14 mouse cellular contexts compared by ENCODE assay signal in genomic region chr14:45648999-45649818, GRCm38 (mm10). TPM values are rescaled to one million over a fixed set of nuclear protein-coding genes. Genes with fewer than 3 reads are reported as not detected.
DNase-seq lines count a peak whose midpoint lies in the region; ATAC-seq and TF ChIP-seq lines count a peak whose summit lies in the region.
"Had no signal": no experiment of that assay in that cellular context is flagged by ENCODE, and none has a peak within 500 bp of the region (broad histone marks: within the 10 kb centered on the region; RNA-seq: fewer than 3 reads in every experiment).

No protein-coding gene starts in this region.

- TF ChIP-seq CTCF in forebrain, postnatal 0 days (IDR thresholded peaks at IDR 0.05; ENCODE audit: low read depth) = no peak
- TF ChIP-seq CTCF in midbrain, postnatal 0 days (IDR thresholded peaks at IDR 0.05) = no peak
- TF ChIP-seq CTCF in gastrocnemius, adult 2 months (IDR thresholded peaks at IDR 0.05) = no peak

- no peaks in the 10 kb centered on the region for H3K27me3 ChIP-seq in forebrain, embryonic 13.5 days
- no peaks in the 10 kb centered on the region for H3K27me3 ChIP-seq in forebrain, embryonic 10.5 days (ENCODE audit: poor library complexity, severe bottlenecking)
- no peaks in the 10 kb centered on the region for H3K27me3 ChIP-seq in liver, embryonic 13.5 days
- no peaks in the 10 kb centered on the region for H3K27me3 ChIP-seq in liver, embryonic 11.5 days (replicated peaks; ENCODE audit: control insufficient read depth, insufficient read depth, low read length)
- no peaks in the 10 kb centered on the region for H3K27me3 ChIP-seq in forebrain, postnatal 0 days (ENCODE audit: insufficient read depth, low read length)
- H3K27me3 ChIP-seq in midbrain, postnatal 0 days (ENCODE audit: insufficient read depth, low read length) = no peaks in the 10 kb centered on the region
- H3K27me3 ChIP-seq: limb, embryonic 12.5 days had no signal

- H3K36me3 ChIP-seq in forebrain, embryonic 13.5 days (ENCODE audit: poor library complexity, severe bottlenecking) = no peaks in the 10 kb centered on the region
- no peaks in the 10 kb centered on the region for H3K36me3 ChIP-seq in forebrain, embryonic 10.5 days (replicated peaks)
- H3K36me3 ChIP-seq in liver, embryonic 13.5 days = peaks cover 5% of the 10 kb centered on the region; the same call in 1 of the 2 replicates
- H3K36me3 ChIP-seq in liver, embryonic 11.5 days (ENCODE audit: control insufficient read depth, insufficient read depth, low read length) = no peaks in the 10 kb centered on the region
- no peaks in the 10 kb centered on the region for H3K36me3 ChIP-seq in forebrain, postnatal 0 days (ENCODE audit: insufficient read depth)
- H3K36me3 ChIP-seq in midbrain, postnatal 0 days (ENCODE audit: insufficient read depth, low read length) = no peaks in the 10 kb centered on the region
- H3K36me3 ChIP-seq: limb, embryonic 12.5 days had no signal

- no peak overlapping the region for H3K4me3 ChIP-seq in forebrain, embryonic 13.5 days
- no peak overlapping the region for H3K4me3 ChIP-seq in forebrain, embryonic 10.5 days
- H3K4me3 ChIP-seq in liver, embryonic 13.5 days (replicated peaks) = no peak overlapping the region
- no peak overlapping the region for H3K4me3 ChIP-seq in liver, embryonic 11.5 days (ENCODE audit: low read depth, low read length)
- no peak overlapping the region for H3K4me3 ChIP-seq in forebrain, postnatal 0 days (ENCODE audit: low read depth, low read length)
- no peak overlapping the region for H3K4me3 ChIP-seq in midbrain, postnatal 0 days (ENCODE audit: low read depth, low read length)
- H3K4me3 ChIP-seq in gastrocnemius, adult 2 months = no peak overlapping the region
- H3K4me3 ChIP-seq: limb, embryonic 12.5 days had no signal

- H3K9me3 ChIP-seq in forebrain, embryonic 13.5 days (replicated peaks) = no peaks in the 10 kb centered on the region
- H3K9me3 ChIP-seq in forebrain, embryonic 10.5 days = no peaks in the 10 kb centered on the region
- H3K9me3 ChIP-seq in liver, embryonic 13.5 days (replicated peaks) = no peaks in the 10 kb centered on the region
- no peaks in the 10 kb centered on the region for H3K9me3 ChIP-seq in liver, embryonic 11.5 days (ENCODE audit: control insufficient read depth, low read length)
- no peaks in the 10 kb centered on the region for H3K9me3 ChIP-seq in forebrain, postnatal 0 days (ENCODE audit: low read length)
- H3K9me3 ChIP-seq in midbrain, postnatal 0 days (ENCODE audit: low read length) = no peaks in the 10 kb centered on the region
- H3K9me3 ChIP-seq: G1E; limb, embryonic 12.5 days had no signal

- peaks cover 47% of the 10 kb centered on the region for H3K4me1 ChIP-seq in forebrain, embryonic 13.5 days
- peaks cover 31% of the 10 kb centered on the region for H3K4me1 ChIP-seq in forebrain, embryonic 10.5 days
- peaks cover 90% of the 10 kb centered on the region for H3K4me1 ChIP-seq in liver, embryonic 13.5 days (replicated peaks)
- H3K4me1 ChIP-seq in liver, embryonic 11.5 days (replicated peaks; ENCODE audit: control insufficient read depth, insufficient read depth, low read length) = peaks cover 33% of the 10 kb centered on the region
- peaks cover 17% of the 10 kb centered on the region for H3K4me1 ChIP-seq in forebrain, postnatal 0 days (ENCODE audit: insufficient read depth)
- peaks cover under 1% of the 10 kb centered on the region; the same call in 1 of the 2 replicates for H3K4me1 ChIP-seq in midbrain, postnatal 0 days (ENCODE audit: insufficient read depth, low read length)

- DNase-seq in forebrain, embryonic 10.5 days (ENCODE audit: extremely low spot score, low spot score) = no peak
- DNase-seq in liver, embryonic 13.5 days = no peak
- DNase-seq in liver, embryonic 11.5 days (ENCODE audit: low spot score) = no peak
- DNase-seq in forebrain, postnatal 0 days = no peak
- peak; percentile 34 for DNase-seq in midbrain, postnatal 0 days (ENCODE audit: low spot score)
- DNase-seq in gastrocnemius, adult 2 months = no peak
- DNase-seq in urinary bladder, postnatal 14 days (ENCODE audit: low spot score) = no peak
- DNase-seq: cerebellum, postnatal 25 days; gastrocnemius, postnatal 10 days; heart, postnatal 10 days; lung, postnatal 10 days had no signal

- intact Hi-C loops in gastrocnemius, adult 2 months (cut with DNase I) = no loop called here

- WGBS in forebrain, embryonic 13.5 days = 35% methylated on average over 11 of the region's 11 CpGs
- 54% methylated on average over 11 of the region's 11 CpGs for whole genome bisulfite sequencing in forebrain, embryonic 10.5 days
- WGBS in liver, embryonic 13.5 days (ENCODE audit: insufficient replicate concordance) = 67% methylated on average over 11 of the region's 11 CpGs
- WGBS in liver, embryonic 11.5 days = 70% methylated on average over 11 of the region's 11 CpGs
- 34% methylated on average over 11 of the region's 11 CpGs for WGBS in forebrain, postnatal 0 days
- WGBS in midbrain, postnatal 0 days = 36% methylated on average over 11 of the region's 11 CpGs

- ATAC-seq in forebrain, embryonic 13.5 days = no peak; the same call in 1 of the 2 replicates
- ATAC-seq in liver, embryonic 13.5 days (ENCODE audit: low read depth) = no peak
- ATAC-seq in liver, embryonic 11.5 days (replicated peaks; ENCODE audit: low FRiP score) = no peak
- peak; percentile 53; the same call in 1 of the 2 replicates for ATAC-seq in forebrain, postnatal 0 days
- 0 out of 2 replicates have a peak, but pooled peaks have one; percentile 33 for ATAC-seq in midbrain, postnatal 0 days (ENCODE audit: low FRiP score)

- H3K27ac ChIP-seq in forebrain, embryonic 13.5 days = no peak overlapping the region
- no peak overlapping the region for H3K27ac ChIP-seq in forebrain, embryonic 10.5 days
- peak overlapping the region; percentile 24 for H3K27ac ChIP-seq in liver, embryonic 13.5 days
- no peak overlapping the region for H3K27ac ChIP-seq in liver, embryonic 11.5 days (ENCODE audit: low read depth, low read length)
- no peak overlapping the region for H3K27ac ChIP-seq in forebrain, postnatal 0 days (ENCODE audit: low read depth, low read length)
- peak overlapping the region; percentile 43; the same call in 1 of the 2 replicates for H3K27ac ChIP-seq in midbrain, postnatal 0 days (ENCODE audit: low read depth, low read length)
- no peak overlapping the region for H3K27ac ChIP-seq in gastrocnemius, adult 2 months
- H3K27ac ChIP-seq: limb, embryonic 12.5 days had no signal

- H3K9ac ChIP-seq in forebrain, embryonic 13.5 days = 0 out of 2 replicates have a peak overlapping the region, but pooled peaks have one; percentile 7
- H3K9ac ChIP-seq in liver, embryonic 13.5 days = no peak overlapping the region; the same call in 1 of the 2 replicates
- no peak overlapping the region for H3K9ac ChIP-seq in liver, embryonic 11.5 days (ENCODE audit: low read depth, low read length)
- H3K9ac ChIP-seq in forebrain, postnatal 0 days = no peak overlapping the region
- H3K9ac ChIP-seq in midbrain, postnatal 0 days (replicated peaks; ENCODE audit: low read length, poor library complexity, severe bottlenecking) = no peak overlapping the region; the same call in 1 of the 2 replicates
- H3K9ac ChIP-seq: limb, embryonic 12.5 days had no signal

- no peak overlapping the region for H3K4me2 ChIP-seq in forebrain, embryonic 13.5 days
- H3K4me2 ChIP-seq in liver, embryonic 13.5 days = peak overlapping the region; percentile 18; the same call in 1 of the 2 replicates
- H3K4me2 ChIP-seq in liver, embryonic 11.5 days = no peak overlapping the region
- H3K4me2 ChIP-seq in forebrain, postnatal 0 days (ENCODE audit: low read depth) = no peak overlapping the region
- H3K4me2 ChIP-seq in midbrain, postnatal 0 days (ENCODE audit: low read depth, low read length, poor library complexity, severe bottlenecking) = no peak overlapping the region
- H3K4me2 ChIP-seq: limb, embryonic 12.5 days had no signal

RNA-seq across cellular contexts. Expression of gene Ddhd1, which starts 8.7 kb away (rescaled TPM):
- polyA plus RNA-seq in forebrain, embryonic 13.5 days (2015; fragmentation: Nextera tagmentation; extraction: Ambion mirVana) = 12.4 and 13.4 TPM in 2 replicates
- 5.2 and 6.6 TPM in 2 replicates for polyA plus RNA-seq in forebrain, embryonic 10.5 days (2016; fragmentation: Nextera tagmentation; extraction: Ambion mirVana)
- 6.6 and 6.8 TPM in 2 replicates for polyA plus RNA-seq in liver, embryonic 13.5 days (2015; fragmentation: Nextera tagmentation; extraction: Ambion mirVana)
- 10.2 and 11.1 TPM in 2 replicates for polyA plus RNA-seq in liver, embryonic 11.5 days (2014; fragmentation: Nextera tagmentation; extraction: Ambion mirVana)
- 46.7 and 50.1 TPM in 2 replicates for total RNA-seq in forebrain, postnatal 0 days (2014; rRNA removed)
- polyA plus RNA-seq in forebrain, postnatal 0 days (2015; fragmentation: Nextera tagmentation; extraction: Ambion mirVana) = 7.2 and 12.0 TPM in 2 replicates
- 60.2 and 61.3 TPM in 2 replicates for total RNA-seq in midbrain, postnatal 0 days (2014; rRNA removed)
- polyA plus RNA-seq in midbrain, postnatal 0 days (2015; fragmentation: Nextera tagmentation; extraction: Ambion mirVana) = 12.3 and 14.9 TPM in 2 replicates
- total RNA-seq in gastrocnemius, adult 2 months (2021) = 1 to 10 TPM; 3.3 TPM

Comparison
In these comparisons a context has a peak if more than half of its experiments do, and no peak if none do; other contexts are left out.
1. ATAC-seq: peak in forebrain, postnatal 0 days (single experiment) and midbrain, postnatal 0 days (single experiment); none in forebrain, embryonic 13.5 days (single experiment), liver, embryonic 13.5 days (single experiment) and liver, embryonic 11.5 days (single experiment).
2. H3K27ac ChIP-seq: peak in liver, embryonic 13.5 days (single experiment) and midbrain, postnatal 0 days (single experiment); none in forebrain, embryonic 13.5 days (single experiment), forebrain, embryonic 10.5 days (single experiment), liver, embryonic 11.5 days (single experiment), forebrain, postnatal 0 days (single experiment) and gastrocnemius, adult 2 months (single experiment).